Mouse (Mus musculus) MEL-GATA-1-ER (cell line): ENCODE results near the gene Sfxn5.

Experiments
- DNase-seq: peaks from one replicate; pipeline ENCODE4 v3.0.0-alpha.2; 2012; ENCODE audit warnings: low read depth; ENCODE audit errors: extremely low read depth

The Sfxn5 gene

DNA sequence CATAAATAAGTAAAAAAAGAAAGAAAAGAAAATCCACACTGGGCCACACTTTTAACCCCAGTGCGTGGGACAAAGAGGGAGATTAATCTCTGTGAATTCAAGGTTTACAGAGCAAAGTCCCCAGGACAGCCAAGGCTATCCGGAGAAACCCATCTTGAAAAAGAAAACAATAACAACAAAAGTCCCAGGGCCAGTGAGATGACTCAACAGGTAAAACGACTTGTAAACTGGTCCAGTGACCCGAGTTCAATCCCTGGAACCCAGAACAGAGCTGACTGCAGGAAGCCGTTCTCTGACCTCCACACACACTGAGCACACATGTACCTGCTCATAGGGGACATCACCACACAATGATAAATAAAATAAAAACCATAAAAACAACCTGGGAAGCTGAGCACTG, 31.2 kb upstream of the Sfxn5 start:
- no peak for DNase-seq

DNA sequence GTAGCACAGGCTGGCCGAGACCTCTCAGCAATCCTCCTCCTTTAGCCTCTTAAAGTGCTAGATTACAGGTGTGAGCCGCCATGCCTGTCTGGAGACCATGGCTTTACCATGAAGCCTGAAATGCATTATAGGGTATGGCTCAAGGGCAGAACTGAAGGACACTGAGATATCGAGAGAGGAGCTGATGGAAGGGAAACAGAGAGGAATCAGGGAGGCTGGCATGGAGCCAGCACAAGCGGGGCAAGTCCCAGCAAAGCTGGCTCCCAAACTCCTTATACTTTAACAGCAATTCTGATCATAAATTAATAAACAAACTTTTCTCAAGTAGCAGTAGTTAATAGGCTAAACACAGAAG, 30.7 kb upstream of the Sfxn5 start:
- no peak for DNase-seq

DNA sequence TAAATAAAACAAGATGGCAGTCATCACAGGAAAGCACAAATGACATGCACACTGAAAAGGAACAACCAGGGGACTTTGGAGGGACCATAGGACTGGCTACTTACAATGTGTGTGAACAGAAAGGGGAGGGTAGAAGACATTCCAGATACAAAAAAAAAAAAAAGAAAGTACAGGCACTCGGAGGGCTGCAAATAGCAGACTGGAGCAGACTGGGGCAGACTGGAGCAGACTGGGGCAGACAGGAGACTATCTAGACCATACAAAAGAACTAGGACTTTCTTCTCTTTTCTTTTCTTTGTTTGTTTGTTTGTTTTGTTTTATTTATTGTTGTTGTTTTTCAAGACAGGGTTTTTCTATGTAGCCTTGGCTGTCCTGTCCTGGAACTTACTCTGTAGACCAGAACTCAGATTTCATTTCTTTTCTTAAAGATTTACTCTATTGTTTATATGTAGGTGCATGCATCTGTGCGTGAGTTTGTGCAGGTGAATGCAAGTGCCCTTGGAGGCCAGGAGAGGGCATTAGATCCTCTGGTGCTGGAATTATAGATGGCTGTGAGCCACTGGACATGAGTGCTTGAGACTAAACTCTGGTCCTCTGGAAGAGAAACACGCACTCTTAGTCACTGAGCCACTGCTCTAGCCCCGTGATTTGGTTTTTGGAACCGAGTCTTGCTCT, 30.1 kb upstream of the Sfxn5 start:
- DNase-seq: no peak

DNA sequence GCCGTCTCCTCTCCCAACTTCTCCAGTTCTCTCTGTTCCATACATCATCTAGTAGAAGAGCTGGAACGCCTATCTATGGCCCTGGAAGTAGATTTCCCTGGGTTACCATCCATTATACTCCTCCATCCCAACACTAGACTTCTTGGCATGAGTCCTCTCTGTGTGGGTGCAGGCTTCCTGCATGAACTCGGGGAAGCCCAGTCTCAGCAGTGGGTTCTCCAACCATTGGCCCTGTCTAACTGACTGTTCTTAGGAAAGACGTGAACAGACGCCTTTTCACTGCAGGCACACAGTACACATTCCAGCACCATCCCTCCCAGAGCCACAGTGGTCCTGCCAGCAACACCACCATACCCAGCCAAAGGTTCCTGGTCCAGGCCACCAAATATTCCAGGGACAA, 29.4 kb upstream of the Sfxn5 start:
- DNase-seq: no peak

DNA sequence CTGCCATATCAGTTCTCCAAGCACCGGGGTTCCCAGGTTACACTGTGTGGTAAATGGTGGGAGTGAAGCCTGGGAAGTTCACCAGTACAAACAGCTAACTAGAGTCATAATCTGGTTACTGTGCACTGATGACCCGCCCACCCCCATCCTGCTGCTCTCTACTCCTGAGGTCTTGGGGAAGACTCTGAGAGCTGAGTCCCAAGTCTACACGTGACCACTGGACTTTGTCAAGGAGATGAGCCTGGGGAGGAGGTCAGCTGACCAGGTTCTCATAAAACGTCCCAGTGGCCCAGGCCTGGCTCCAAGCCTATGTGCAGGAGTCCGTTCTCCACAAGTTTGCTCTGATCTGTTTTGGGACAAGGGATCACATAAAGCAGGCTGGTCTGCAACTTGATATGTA, 27.1 kb upstream of the Sfxn5 start:
- no peak for DNase-seq

DNA sequence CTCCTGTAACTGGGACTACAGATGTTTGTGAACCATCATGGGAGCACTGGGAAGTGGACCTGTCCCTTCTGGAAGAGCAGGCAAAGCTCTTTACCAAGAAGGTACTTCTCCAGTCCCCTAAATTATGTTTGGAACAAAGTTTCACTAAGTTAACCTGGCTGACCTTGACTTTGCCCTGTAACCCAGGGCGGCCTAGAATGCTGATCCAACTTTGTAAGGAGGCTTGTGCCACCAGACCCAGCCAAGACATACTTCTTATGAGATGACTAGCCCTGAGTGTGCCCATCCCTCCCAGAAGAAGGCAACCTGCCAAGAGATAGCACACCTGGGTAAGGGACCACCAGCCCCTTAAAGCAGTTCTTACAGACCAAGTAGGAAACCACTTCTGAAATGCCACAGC, 25.7 kb upstream of the Sfxn5 start:
- DNase-seq: no peak

DNA sequence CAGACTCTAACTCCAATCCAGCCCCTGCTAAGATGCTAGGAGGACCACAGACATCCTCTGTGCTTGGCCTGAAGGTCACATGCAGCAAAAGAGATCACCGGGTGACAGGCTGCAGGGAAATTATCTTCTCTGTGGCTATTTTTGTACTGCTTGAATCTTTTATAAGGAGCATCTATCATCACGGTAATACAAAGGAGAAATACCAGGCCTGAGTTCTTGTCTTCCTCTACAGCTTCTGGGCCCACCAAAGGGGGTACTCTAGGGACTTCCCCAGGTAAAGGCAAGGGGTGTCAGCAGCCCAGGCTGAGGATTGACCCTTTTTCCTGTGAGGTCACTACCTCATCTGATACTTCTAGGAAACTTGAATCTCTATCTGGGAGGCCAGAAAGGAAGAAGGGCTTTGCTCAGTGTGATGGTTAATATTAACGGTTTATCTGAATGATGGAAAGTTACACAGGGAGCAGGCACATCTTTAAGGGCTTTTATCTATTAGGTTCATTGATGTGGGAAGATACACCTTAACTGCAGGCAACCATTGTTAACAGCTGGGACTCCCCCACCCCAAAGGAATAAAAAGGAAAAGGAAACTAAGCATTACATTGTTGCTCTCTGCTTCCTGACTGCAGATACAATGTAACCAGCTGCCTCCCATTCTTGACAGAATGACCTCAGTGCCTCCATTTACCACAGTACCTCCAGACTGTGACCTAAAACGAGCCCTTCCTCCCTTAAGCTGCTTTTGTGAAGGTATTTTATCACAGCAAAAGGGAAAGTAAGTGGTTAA, 23.7 kb upstream of the Sfxn5 start:
- no peak for DNase-seq

DNA sequence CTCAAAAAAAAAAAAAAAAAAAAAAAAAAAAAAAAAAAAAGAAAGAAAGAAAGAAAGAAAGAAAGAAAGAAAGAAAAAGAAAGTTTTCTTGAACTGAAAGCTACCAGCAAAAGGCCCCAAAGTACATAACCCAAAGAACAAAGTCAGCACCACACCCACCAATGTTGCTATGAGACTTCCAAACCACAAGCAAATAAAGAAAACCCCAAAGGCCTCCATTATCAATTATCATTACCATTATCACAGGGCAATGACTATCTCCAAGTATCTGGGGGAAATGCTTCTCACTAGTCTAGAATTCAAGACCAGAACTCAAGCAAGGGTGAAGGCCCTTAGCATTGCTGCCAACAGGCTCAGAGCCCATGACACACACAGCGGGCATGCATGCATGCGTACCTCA, 22.5 kb upstream of the Sfxn5 start:
- DNase-seq: no peak

DNA sequence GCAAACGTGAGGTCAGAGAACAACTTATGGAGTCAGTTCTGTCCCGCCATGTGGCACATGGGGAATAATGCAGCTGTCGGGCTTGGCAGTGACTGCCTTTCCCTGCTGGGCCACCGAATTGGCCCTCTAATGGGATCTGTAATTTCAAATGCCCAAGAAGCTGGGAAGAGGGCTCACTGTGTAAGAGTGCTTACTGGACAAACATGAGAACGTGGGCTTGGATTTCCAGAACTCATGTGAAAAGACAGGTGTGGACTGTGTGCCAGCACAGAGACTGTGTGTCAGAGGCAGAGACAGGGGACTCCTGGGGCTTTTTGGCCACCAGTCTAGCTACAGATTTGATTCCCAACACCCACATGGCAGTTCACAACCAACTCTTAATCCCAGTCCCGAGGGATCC, 21.5 kb upstream of the Sfxn5 start:
- no peak for DNase-seq

DNA sequence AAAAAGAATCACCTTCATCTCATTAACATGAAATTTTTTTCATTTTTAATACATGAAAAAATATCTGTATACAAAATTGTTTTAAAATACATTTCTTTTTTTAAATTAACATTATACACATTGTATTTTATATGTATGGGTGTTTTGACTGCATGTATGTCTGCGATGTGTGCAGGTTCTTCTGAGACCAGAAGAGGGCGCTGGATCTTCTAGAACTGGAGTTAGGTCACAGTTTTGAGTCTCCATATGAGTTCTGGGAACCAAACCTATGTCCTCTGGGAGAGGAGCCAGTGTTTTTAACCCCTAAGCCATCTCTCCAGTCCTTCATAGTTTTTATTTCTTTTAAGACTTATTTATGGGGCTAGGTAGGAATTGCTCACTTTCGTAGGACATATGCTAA, 20.5 kb upstream of the Sfxn5 start:
- no peak for DNase-seq

DNA sequence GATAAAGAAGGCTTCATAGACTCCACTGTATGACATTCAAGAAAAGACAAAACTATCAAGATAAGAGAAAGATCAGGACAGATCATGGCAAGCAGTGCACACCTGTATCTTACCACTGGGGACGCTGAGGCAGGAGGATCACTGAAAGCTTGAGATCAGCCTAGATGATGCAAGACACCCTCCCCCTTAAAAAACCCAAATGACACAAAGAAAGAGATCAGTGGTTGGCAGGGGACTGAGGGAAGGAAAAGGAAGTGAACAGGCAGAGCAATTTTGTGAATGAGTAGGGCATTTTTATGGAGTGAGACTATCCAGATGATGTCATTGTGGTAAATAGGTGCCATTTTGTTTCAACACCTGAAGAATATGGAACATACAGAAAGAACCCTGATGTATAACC, 16.9 kb upstream of the Sfxn5 start:
- no peak for DNase-seq

DNA sequence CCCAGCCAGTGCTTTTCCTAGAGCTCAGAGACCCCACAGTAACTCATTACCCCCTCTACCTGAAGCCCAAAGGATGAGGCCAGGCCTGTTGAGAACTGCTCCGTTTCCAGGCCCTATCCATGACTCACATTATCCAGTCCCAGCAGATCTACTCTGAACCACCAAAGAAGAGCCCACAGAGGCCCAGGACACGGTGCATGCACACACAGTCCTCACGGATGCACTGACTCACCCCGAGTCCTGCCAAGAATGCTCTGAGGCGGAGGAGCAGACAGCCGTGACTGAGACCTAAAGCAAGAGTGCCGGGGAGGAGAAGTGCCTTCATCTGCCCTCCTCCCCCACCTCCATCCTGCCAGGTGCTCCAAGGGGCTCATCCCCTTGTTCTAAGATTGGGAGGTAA, 16.0 kb upstream of the Sfxn5 start:
- no peak for DNase-seq

DNA sequence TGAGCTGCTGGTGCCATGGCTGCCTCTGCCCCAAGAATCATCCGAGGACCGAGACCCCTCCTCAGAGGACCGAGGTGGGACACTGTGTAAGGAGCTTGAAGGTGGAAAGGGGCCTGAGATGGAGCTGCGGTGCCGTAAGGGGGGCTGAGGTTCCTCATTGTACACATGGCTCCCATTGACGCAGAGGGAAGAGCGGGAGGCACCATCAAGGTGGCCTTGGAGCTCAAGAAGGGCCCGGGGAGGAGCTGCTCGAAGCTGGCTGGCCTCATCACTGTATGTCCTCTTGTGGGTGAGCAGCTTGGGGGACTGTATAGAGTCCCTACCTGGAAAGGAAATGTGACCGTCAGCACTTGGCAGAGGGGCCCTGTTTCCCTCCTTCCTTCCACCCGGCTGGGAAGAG, 14.9 kb upstream of the Sfxn5 start:
- no peak for DNase-seq

DNA sequence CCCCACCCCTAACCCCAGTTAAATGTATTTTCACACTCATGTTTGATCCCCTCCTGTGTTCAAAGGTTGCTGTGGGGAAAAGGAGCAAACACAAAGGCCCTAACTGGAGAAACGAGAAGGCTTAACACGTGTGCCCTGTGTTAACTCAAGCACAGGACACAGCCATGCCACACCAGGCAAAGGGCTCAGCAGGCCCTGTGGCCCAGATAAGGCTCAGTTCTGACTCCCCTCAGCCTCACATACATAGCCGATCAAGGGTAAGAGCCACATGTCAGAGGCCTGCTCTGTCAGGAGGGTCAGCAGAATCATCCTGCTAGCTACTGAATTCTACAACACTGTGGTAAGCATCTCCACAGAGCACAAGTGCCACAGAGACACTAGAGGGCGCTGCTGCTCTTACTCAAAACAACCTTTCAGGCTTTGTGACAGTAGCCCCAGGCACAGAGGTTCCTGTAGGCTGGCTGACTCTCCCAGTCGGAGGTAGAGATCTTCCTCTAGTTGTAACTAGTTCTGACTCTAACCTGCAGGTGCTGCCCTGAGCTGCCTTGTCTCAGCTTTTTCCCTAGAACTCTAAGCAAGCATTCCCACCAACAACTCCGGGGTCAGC, 12.9 kb upstream of the Sfxn5 start:
- DNase-seq: peak; percentile 75

DNA sequence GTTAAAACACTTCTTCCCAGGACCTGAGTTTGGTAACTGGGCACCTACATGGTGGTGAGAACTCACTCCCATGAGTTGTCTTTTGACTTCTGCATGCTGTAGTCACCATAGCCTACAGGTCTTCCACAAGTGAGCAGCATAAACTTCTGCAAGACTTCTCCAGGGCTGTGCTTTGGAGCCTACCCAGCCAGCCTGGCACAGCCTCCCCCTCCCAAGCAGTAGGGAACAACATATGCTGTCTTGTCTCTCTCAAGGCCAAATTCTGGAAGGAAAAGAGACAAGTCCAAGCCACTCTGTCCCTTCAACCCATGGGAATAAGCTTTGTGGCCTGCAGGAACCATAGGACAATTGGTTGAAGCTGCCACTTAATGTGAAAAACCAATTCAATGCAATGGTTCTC, 11.7 kb upstream of the Sfxn5 start:
- DNase-seq: no peak

DNA sequence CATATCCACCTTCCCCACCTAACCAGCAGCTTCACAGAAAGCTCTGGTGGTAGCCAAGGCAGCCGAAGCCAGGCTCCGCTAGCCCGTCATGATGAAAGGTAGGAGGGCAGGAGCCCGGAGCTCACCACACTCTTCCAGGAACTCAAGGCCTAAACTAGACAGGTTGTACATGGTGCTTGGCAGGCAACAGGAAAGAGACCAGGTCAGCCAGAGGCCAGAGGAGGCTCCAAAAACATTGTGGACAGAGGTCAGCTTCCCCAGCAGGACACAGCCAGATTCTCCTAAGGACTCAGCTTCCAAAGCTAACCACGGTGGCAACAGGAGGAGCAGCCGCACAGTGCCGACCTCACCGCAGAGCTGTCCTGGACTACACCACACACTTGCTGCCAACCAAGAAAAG, 9.8 kb upstream of the Sfxn5 start:
- no peak for DNase-seq

DNA sequence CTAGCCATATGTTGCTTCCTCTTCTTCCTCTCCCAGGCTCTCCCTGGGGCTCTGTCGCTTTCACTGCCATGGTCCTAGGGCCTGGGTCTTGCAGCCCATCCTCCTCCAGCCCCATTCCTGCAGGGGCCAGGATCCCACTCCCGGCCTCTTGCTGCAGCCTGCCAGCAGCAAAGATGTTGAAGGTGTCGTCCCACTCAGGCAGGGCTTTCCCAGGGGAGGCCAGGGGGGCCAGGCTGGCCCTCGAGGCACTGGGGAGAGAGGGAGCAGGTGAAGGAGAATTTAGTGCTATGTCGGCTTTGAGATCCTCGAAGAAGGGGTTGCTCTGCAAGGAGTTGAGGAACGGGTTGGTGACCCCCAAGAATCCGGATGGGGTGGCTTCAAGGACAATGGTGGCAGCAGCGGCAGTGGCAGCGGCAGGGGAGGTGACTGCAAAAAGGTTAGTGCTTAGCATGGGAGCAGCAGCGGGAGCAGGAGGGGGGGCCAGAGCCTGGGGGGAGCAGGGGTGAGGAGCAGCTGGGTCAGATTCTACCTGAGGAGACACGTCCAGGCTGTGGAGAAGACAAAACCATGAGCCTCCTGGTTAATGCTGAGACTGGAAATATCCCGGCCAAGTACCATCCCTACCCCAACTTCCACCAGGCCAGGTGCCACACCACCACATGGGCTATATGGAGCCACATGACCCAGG, 8.7 kb upstream of the Sfxn5 start:
- DNase-seq: no peak

DNA sequence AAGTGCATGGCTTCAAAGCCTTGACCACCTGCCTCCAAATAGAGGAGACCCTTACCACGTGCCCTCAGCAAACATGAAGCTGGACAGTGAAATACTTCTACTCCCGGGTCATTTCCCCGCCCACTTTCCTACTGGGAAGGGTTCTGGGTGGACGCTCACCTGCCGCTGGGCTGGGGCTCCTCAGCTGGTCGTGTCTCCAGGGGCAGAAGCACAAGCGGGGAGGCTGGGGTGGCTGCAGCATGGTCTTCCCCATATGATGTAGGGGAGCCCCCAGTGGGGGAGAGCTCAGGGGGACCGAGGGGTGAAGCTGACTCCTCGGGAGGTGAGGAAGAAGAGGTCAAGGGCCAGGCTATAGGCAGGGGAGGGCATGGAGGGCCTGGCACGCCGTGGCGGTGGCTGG, 7.0 kb upstream of the Sfxn5 start:
- no peak for DNase-seq

DNA sequence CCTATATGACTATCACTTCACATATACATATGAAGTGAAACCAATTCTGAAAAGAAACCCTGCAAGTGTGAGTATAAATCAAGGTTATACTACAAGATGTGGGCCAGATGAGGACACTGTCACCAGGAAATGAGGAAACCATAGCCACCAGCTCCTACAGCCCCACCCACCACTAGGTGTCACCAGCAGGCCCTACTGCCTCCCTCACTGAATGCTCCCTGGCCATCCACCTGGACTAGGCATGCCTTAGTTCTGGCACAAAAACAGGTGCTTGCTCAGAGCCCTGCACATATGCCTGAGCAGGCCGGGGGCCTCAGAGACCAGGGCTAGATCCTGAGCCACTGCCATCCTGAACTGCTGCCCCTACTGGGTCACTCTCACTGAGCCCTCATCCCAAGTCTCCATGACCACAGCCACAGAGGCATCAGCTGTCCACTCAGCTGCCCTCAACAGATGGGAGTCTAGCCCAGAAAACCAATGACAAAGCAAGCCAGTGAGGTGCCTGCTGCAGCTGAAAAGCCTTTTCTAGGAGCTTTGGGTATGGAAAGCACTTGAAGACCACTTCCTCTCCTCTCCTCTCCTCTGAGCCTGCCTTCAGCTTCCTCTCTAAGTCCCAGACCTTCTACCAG, 6.2 kb upstream of the Sfxn5 start:
- DNase-seq: no peak

DNA sequence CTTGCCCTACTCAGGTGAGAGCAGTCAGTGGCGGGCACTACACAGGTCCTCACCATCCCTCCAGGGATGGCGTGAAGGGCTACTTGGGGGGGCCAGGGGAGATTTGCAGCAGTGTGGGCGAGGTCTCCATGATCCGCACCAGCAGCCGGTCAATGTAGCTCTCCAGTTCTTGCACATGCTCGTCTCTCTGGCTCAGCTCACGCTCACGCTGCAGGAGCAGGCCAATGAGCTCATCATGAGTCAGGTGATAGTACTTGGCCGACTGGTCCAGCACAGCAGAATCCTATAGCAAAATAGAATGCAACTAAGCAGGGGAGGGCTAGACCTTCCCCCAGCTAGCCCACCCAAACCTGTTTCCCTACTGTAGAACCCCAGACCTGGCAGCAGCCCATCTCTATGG, 3.7 kb upstream of the Sfxn5 start:
- no peak for DNase-seq

DNA sequence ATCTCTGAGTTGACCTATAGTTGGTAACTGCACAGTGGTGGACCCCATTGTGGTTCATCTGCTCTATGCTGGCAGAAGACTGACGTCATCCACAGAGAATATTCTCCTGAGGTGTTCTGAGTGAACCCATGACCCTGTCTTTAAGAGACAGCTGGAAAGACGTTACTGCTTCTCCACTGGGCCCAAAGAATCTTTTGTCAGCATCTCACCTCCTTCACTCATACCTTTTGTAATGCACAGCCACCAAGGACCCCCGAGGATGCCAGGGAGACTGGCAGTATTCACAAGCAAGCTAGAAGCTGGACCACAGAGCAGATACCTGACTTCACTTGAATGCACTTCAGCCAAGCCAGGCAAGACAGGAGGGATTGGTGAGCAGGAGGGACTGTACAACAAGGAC, 2.1 kb upstream of the Sfxn5 start:
- no peak for DNase-seq

DNA sequence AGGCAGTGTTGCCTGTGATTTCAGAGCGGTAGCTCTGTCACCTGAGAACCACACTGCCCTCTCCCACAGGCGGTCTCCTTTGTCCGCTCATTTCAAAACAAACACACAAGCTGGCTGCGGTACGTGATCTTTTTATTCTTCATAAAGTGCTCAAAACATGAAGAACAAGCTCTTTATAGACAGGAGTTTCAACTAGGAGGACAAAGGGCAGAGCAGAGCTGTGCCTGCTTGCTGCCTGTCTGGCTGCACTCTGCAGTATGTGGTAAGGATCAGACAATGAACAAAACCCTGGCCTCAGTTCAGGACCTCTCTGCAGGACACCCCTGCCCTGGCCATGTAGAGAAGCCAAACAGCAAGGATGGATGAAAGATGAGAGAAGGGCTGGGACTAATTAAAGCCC, 1.6 kb upstream of the Sfxn5 start:
- DNase-seq: no peak
